Mouse (Mus musculus) kidney, adult 2 months (tissue): ENCODE data around the gene Dgke. TPM values are rescaled to one million over a fixed set of nuclear protein-coding genes. Genes with fewer than 3 reads are reported as not detected.

Experiments used
- DNase-seq: peaks from one replicate; pipeline ENCODE4 v3.0.0; 2021
- H3K27ac ChIP-seq: fragments of 200-500 bp; 2 replicates; pipeline ENCODE4 v1.5.1; 2012; ENCODE audit warnings: low read depth, low read length, control low read depth, inconsistent platforms; ENCODE audit not compliant: insufficient read depth
- H3K27me3 ChIP-seq: fragments of 200-500 bp; replicated peaks from 2 replicates; pipeline ENCODE4 v1.6.1; 2012; ENCODE audit warnings: mild to moderate bottlenecking, moderate library complexity, low read length, inconsistent platforms; ENCODE audit not compliant: control insufficient read depth, insufficient read depth
- H3K36me3 ChIP-seq: fragments of 200-500 bp; 2 replicates; pipeline ENCODE4 v1.6.1; 2012; ENCODE audit warnings: mild to moderate bottlenecking, moderate library complexity, low read length, inconsistent platforms; ENCODE audit not compliant: control insufficient read depth, insufficient read depth
- H3K4me1 ChIP-seq: fragments of 200-500 bp; 2 replicates; pipeline ENCODE4 v1.6.1; 2011; ENCODE audit warnings: low read length; ENCODE audit not compliant: control insufficient read depth, insufficient read depth
- H3K4me3 ChIP-seq: fragments of 200-500 bp; 2 replicates; pipeline ENCODE4 v1.5.1; 2011; ENCODE audit warnings: mild to moderate bottlenecking, low read depth, low read length, control low read depth; ENCODE audit not compliant: insufficient read depth
- CTCF ChIP-seq: fragments of 200-500 bp; conservative IDR thresholded peaks from 2 replicates; pipeline ENCODE4 v1.5.1; 2011; ENCODE audit warnings: low read depth, mild to moderate bottlenecking, control low read depth, low read length, moderate library complexity, mixed read lengths; ENCODE audit not compliant: insufficient read depth, insufficient read length
- POLR2A ChIP-seq: fragments of 200-500 bp; IDR thresholded peaks from one replicate; pipeline ENCODE4 v1.6.1; 2011; ENCODE audit warnings: low read depth, low read length, control low read depth
- WGBS: fragments of 180-500 bp; shearing (Covaris S2); methylation state at CpG from one replicate; pipeline ENCODE4 v1.1.7; 2018; 5-methylcytosine and 5-hydroxymethylcytosine counted together
- polyA plus RNA-seq: library from polyadenylated mRNA; depleted of rRNA; stranded (reverse); fragments of >200 nt; gene quantifications from 2 replicates; pipeline ENCODE4 v1.2.3, GENCODE M21; 2012

Gene Dgke
- polyA plus RNA-seq, 1 experiment: 2.4 TPM

DNA sequence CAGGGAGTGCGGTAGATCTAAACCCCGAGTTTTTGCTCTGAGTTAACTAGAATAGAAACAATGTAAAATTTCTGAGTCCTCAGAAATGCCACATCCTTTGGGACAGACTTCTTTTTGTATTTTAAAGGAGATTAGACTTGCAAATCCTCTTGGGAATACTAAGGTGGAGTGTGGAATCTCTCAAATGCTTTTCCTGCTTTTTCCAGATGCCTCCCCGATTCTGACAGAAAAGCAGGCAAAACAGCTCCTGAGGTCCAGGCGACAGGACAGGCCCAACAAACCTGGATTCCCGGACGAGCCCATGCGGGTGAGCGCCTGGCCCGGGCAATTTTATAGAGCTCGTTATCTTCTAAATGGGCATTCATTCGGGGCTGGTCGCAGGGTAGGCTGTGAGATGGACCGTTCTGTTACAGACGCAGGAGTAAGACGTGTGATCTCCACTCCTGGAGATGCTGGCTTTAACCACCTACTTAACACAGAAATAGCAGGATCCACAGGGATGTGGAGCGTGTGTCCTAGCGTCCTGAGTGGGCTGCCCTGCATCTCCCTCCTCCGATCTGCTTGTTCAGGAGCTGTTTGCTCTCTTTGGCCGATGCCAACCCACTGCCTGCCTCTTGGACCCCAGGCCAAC, 8.2 kb upstream of the Dgke start:
- Histone ChIP-seq H3K4me3 (no peak overlapping the region), H3K36me3 (no peaks in the 10 kb centered on the region), H3K4me1 (no peaks in the 10 kb centered on the region), H3K27ac (no peak overlapping the region), H3K27me3 (no peaks in the 10 kb centered on the region)
- DNase-seq: no peak
- 75% methylated on average over 19 of the region's 19 CpGs for WGBS
- TF ChIP-seq CTCF (no peak), POLR2A (no peak)

DNA sequence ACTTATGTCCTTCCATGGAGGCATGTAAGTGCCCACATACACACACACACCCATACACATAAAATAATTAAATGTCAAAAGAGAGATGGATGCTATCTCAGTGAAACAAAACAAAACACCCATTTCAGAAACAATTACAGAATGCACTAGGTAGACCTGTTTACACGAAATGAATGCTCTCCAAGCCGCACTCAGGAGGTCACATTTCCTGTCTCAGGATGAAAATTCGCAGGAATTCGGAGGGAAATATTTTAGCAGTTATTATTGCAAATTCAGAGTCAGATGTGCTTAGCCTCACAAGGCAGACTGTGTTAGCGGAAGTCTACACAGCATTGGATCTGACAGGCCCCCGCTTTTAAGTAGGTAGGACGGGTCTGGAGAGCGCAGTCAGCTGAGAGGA, 6.9 kb upstream of the Dgke start, which contains the start of gene Gm525:
Gm525 (plus strand) TSS at position 301 of the 400 bp plus-strand sequence.
- Histone ChIP-seq H3K4me1 (no peaks in the 10 kb centered on the region), H3K27ac (no peak within 1 kb of the TSS)

DNA sequence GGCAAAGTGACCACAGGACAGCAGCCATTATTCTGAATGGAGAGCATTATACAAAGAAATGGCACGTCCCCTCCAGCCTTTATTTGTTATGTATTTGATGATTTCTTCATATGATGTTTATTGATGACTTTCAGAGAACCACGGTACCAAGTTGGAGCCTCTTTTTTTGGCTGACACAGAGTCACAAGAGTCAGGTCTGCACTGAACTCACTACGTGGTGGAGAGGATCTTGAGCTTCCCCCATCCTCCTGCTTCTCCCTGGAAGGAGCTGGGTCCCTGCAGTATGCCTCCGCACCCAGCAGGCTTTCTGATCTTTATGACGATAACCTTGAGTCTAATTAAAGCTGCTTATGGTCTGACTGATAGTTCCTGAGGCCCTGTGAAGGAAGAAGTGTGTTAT, 4.9 kb upstream of the Dgke start:
- TF ChIP-seq POLR2A: no peak
- TF ChIP-seq CTCF: no peak
- DNase-seq: no peak
- Histone ChIP-seq H3K27ac (no peak overlapping the region), H3K4me3 (no peak overlapping the region), H3K36me3 (no peaks in the 10 kb centered on the region), H3K27me3 (no peaks in the 10 kb centered on the region), H3K4me1 (no peaks in the 10 kb centered on the region)
- 79% methylated on average over 5 of the region's 5 CpGs for WGBS

More for the DNA sequence above, 6.9 kb upstream of the Dgke start, which contains the start of gene Gm525:
- no peak within 1 kb of the TSS for H3K4me3 ChIP-seq
- no peak for DNase-seq
- TF ChIP-seq CTCF: no peak
- no peak for TF ChIP-seq POLR2A
- no peaks in the 10 kb centered on the region for H3K36me3 ChIP-seq
- WGBS: 77% methylated on average over 8 of the region's 8 CpGs
- no peaks in the 10 kb centered on the region for H3K27me3 ChIP-seq

- WGBS: 19% methylated on average over 6 of the region's 6 CpGs
- no peaks in the 10 kb centered on the region for H3K27me3 ChIP-seq
- TF ChIP-seq POLR2A (no peak), CTCF (peak; percentile 36)
- H3K36me3 ChIP-seq: no peaks in the 10 kb centered on the region
- H3K4me3 ChIP-seq: no peak overlapping the region
- DNase-seq: peak; percentile 65
- H3K27ac ChIP-seq: no peak overlapping the region
- no peaks in the 10 kb centered on the region for H3K4me1 ChIP-seq
Observed at GRCm38 (mm10) chr11:89069303-89069702, 2.7 kb upstream of the Dgke start.

GRCm38 (mm10) chr11:89068649-89069048, 2.0 kb upstream of the Dgke start:
- TF ChIP-seq CTCF: no peak
- TF ChIP-seq POLR2A: no peak
- 89% methylated on average over 14 of the region's 14 CpGs for WGBS
- no peak overlapping the region for H3K27ac ChIP-seq

DNA sequence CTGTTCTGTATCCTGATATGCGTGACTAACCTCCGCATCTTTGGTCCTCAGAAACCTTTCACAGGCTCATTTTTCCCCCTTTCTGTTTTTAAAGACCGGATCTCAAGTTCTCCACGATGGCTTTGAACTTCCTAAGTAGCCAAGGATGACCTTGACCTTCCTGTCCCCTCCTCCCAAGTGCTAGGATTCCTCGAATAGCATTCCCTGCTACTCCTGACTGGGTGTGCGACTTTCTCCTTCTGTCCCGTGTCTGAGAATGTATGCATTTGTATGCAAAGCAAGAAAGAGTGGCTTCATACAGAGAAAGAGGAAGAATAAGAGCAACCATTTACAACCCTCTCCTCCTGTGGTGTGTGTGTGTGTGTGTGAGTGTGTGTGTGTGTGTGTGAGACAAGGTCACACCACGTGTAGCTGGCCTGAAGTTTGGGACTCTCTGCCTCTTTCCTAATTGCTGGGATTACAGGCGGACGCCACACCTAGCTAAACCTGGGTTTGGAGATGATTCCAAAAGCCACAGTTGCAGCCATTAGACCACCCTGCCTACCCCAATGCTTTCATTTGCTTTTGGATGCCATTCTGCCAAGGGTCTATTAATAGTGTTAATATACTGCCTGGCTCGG, 1.3 kb upstream of the Dgke start:
- peak; percentile 14 for DNase-seq
- H3K36me3 ChIP-seq: no peaks in the 10 kb centered on the region
- no peak overlapping the region for H3K4me3 ChIP-seq
- H3K27ac ChIP-seq: no peak overlapping the region
- WGBS: 66% methylated on average over 11 of the region's 11 CpGs
- TF ChIP-seq POLR2A (no peak), CTCF (no peak)
- no peaks in the 10 kb centered on the region for H3K27me3 ChIP-seq
- no peaks in the 10 kb centered on the region for H3K4me1 ChIP-seq

More at GRCm38 (mm10) chr11:89068649-89069048, 2.0 kb upstream of the Dgke start:
- no peaks in the 10 kb centered on the region for H3K27me3 ChIP-seq
- H3K4me1 ChIP-seq: no peaks in the 10 kb centered on the region
- no peak overlapping the region for H3K4me3 ChIP-seq
- no peaks in the 10 kb centered on the region for H3K36me3 ChIP-seq
- DNase-seq: peak; percentile 50

DNA sequence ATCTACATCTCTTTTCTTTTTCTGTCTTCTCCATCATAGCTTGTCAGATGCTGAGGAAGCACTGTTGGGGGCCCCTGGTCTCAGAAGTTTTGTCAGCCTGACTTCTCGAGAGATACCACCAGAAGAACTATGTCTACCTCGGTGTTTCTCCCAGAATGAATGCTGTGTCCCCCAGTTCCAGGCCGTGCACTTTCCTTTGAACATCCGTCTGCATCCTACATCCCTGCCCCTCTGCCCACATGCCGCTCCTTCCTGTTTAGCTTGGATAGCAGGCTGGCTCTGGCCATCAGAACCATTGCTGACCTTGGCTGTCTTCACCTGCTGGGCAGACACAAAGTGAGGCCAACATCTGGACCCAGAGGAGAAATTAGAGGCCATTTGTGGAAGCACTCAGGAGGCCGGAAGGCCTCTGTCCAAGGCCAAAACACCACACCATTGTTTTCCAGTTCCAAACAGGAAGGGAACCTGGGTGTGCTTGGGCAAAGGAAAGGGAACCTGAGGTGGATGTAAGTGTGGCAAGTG, 712 bp upstream of the Dgke start:
- peak; percentile 44 for DNase-seq
- Histone ChIP-seq H3K36me3 (no peaks in the 10 kb centered on the region), H3K27me3 (no peaks in the 10 kb centered on the region), H3K27ac (no peak overlapping the region; the same call in 1 of the 2 replicates), H3K4me3 (no peak overlapping the region), H3K4me1 (no peaks in the 10 kb centered on the region)
- no peak for TF ChIP-seq CTCF
- TF ChIP-seq POLR2A: no peak
- WGBS: 75% methylated on average over 6 of the region's 6 CpGs
